Mouse (Mus musculus): ENCODE data around the gene Lrmda.

DNA sequence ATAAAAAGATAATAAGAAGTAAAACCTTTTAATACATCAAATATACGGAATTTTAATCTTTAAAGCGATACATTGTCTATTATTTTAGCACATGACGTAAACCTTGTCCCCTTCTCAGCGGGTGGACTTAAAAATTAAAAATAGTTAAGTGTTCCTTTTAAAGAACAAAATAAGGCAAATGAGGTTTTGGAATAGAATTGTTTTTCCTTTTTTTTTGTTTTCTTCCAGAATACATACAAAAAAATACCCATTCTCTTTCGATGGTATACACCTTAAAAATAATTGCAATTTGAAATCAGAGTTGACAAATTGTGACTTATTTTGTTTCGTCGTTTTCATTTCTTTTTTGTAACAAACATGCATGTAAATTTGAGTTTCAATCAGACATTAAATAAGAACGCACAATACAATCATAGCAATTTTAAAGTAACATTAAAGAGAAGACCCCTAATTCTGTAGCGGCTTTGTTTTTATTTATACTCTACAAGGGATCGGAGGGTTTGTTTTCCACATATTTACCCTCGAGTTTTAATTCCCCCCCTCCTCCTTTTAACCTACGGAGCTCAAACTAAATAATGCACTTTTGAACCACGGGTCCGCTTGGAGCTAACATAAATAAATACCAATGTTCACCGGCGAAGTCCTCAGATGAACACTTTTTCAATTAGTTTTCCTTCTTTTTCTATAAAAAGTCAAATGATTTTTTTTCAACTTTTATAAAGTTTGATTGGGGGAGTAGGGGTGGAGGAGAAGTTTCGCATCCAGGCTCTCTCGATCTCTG lies 35.4 kb upstream of the Lrmda start:
- TF ChIP-seq CTCF (IDR thresholded peaks at IDR 0.05; ENCODE audit: low read depth): no peak
- no peak for TF ChIP-seq EP300 (IDR thresholded peaks at IDR 0.05; ENCODE audit: low read depth)

All from heart, postnatal 0 days (tissue).